Mouse (Mus musculus) bone marrow macrophage, adult 2 months (primary cell): ENCODE results near the gene Ppp1r9a. TPM values are rescaled to one million over a fixed set of nuclear protein-coding genes. Genes with fewer than 3 reads are reported as not detected.

ENCODE experiments used
- H3K27ac ChIP-seq: 2 replicates; pipeline ENCODE4 v1.5.1; 2012; ENCODE audit warnings: low read depth, low read length; ENCODE audit not compliant: insufficient read depth
- H3K4me1 ChIP-seq: 2 replicates; pipeline ENCODE4 v1.6.1; 2012; ENCODE audit warnings: low read length; ENCODE audit not compliant: control insufficient read depth, insufficient read depth
- H3K4me3 ChIP-seq: 2 replicates; pipeline ENCODE4 v1.5.1; 2012; ENCODE audit warnings: mild to moderate bottlenecking, low read length, moderate library complexity; ENCODE audit not compliant: insufficient read depth
- CTCF ChIP-seq: IDR thresholded peaks from 2 replicates; pipeline ENCODE4 v1.5.1; 2012; ENCODE audit warnings: low read depth, mild to moderate bottlenecking, low read length, moderate library complexity
- POLR2A ChIP-seq: IDR thresholded peaks from 2 replicates; pipeline ENCODE4 v1.6.1; 2012; ENCODE audit warnings: mild to moderate bottlenecking, low read depth, low read length, borderline replicate concordance
- polyA plus RNA-seq: library from polyadenylated mRNA; stranded (reverse); fragments of >200 nt; gene quantifications from 2 replicates; pipeline ENCODE4 v1.2.4, GENCODE M21; 2012; ENCODE audit not compliant: missing spikeins, insufficient read depth, insufficient read length

The Ppp1r9a gene
- polyA plus RNA-seq, 1 experiment: 2.0 TPM

- Histone ChIP-seq H3K4me3 (no peak overlapping the region), H3K4me1 (peaks cover 24% of the 10 kb centered on the region), H3K27ac (no peak overlapping the region)
- TF ChIP-seq CTCF (no peak), POLR2A (no peak)
Measured at GRCm38 (mm10) chr6:5017945-5018511, 115.3 kb downstream of the Ppp1r9a start.

- no peak overlapping the region for H3K27ac ChIP-seq
- H3K4me3 ChIP-seq: no peak overlapping the region
- peaks cover 24% of the 10 kb centered on the region for H3K4me1 ChIP-seq
- TF ChIP-seq POLR2A (no peak), CTCF (no peak)
Measured at GRCm38 (mm10) chr6:5019208-5019607, 116.5 kb downstream of the Ppp1r9a start.

DNA sequence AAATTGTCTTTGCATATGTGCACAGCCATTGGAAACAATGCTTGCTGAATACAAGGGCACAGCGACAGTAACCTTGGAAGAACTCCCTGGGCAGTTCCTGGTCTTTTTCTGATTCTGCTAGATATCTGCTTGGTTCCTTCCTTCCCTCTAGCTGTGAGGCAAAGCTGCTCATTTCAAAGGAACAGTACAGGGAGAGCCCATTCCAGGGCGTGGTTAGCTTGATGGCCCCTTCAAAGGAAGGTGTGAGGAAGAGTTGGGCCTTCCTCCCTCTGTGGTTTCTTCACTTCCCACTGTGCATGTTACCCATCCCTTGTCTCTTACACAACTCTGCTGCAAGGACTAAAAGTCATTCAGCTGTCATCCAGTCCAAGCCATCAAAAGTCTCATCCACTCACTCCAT is 117.3 kb downstream of the Ppp1r9a start:
- TF ChIP-seq CTCF: no peak

DNA sequence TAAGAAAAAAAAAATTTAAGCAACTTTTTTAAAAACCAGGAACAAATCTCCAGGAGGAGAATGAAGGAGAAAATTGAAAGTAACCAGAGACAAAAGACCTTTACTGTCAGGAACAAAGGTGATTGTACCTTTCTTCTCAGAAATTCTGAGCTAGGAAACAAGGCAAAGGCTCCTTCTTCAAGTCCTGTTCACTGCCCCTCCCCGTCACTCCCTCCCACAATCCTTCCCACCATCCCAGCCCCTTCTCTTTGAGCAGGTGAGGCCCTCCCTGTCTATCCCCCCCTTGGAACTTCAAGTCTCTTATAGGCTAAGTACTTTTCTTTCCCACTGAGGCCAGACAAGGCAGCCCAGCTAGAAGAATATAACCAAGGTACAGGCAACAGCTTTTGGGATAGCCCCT is 117.8 kb downstream of the Ppp1r9a start:
- Histone ChIP-seq H3K4me3 (no peak overlapping the region), H3K27ac (no peak overlapping the region)
- TF ChIP-seq CTCF (no peak), POLR2A (no peak)

More for the DNA sequence above, 117.3 kb downstream of the Ppp1r9a start:
- H3K27ac ChIP-seq: no peak overlapping the region
- H3K4me1 ChIP-seq: peaks cover 24% of the 10 kb centered on the region
- H3K4me3 ChIP-seq: no peak overlapping the region

DNA sequence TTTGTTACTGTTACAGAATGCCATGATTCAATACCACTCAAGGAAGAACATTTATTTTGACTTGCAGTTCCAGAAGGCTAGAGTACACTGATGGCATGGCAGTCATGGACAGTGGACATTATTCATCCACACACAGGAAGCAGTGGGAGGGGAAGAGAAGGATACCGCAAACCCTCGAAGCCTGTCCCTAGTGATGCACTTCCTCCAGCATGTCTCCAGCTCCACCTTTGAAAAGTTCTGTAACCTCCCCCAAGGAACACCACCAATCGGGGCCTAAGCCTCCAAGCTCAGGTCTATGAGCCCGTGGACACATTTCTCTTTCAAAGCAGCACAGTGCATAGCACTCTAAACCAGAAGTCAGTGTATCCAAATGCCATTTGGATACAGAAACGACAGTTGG is 120.0 kb downstream of the Ppp1r9a start:
- Histone ChIP-seq H3K27ac (no peak overlapping the region), H3K4me3 (no peak overlapping the region), H3K4me1 (peaks cover 24% of the 10 kb centered on the region)
- TF ChIP-seq CTCF: no peak
- no peak for TF ChIP-seq POLR2A

More for the DNA sequence above, 117.8 kb downstream of the Ppp1r9a start:
- peaks cover 24% of the 10 kb centered on the region for H3K4me1 ChIP-seq

DNA sequence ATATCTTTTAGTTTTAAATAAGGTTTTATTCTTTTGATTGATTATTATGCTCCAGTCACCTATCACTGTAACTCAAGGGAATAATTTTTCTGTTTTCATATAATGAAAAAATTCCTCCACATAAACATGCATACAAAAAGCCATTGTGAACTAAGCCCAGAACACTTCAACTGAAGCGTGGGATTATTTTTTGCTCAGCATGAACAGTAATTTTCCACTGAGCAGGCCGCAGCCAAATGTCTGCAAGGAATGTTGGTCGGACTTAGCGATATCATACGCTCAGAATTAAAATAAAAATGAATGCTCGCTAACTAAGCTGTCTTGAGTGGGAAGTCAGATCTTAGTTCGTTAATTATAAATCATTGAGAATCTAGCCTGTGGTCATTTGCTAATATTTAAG is 122.2 kb downstream of the Ppp1r9a start:
- H3K27ac ChIP-seq: no peak overlapping the region
- no peak for TF ChIP-seq CTCF
- TF ChIP-seq POLR2A: no peak
- H3K4me1 ChIP-seq: peaks cover 10% of the 10 kb centered on the region
- H3K4me3 ChIP-seq: no peak overlapping the region

DNA sequence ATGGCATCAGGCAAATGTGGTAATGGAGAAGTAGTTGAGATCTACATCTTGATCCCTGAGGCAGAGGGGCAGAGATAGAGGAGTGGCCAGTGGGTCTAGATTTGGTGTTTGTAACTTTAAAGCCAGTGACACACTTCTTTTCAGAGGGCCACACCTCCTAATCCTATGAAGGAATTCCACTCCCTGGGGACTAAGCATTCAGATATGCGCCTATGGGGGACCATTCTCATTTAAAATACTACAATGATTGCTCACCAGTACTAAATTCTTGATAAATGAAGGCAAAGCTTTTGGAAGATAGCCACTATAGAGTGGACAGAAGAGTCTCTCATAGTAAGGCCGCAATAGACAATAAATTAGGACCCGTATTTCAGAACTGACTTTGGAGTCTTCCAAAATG is 124.1 kb downstream of the Ppp1r9a start:
- H3K4me3 ChIP-seq: no peak overlapping the region
- peaks cover 6% of the 10 kb centered on the region for H3K4me1 ChIP-seq
- TF ChIP-seq CTCF: no peak
- no peak for TF ChIP-seq POLR2A
- H3K27ac ChIP-seq: no peak overlapping the region

DNA sequence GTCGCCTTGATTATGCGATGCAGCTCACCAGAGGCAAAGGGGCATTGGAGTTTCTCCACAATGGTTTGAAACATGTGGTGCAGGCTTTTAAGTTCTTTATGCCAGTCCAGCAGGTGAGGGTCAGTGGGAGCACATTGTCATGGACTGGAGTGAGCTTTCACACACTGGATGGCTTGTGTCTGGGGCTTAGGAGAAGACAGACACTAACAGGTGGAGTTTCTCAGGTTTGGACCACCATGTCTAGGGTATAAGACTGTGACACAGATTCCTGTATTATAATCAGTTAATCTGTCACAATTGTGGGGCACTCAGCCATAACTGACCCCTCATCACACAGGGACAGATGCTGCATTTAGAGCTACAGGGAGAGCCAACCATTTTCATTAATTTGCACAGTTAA is 124.5 kb downstream of the Ppp1r9a start:
- no peak for TF ChIP-seq CTCF
- TF ChIP-seq POLR2A: no peak
- H3K4me3 ChIP-seq: no peak overlapping the region
- peaks cover 5% of the 10 kb centered on the region for H3K4me1 ChIP-seq
- no peak overlapping the region for H3K27ac ChIP-seq

GRCm38 (mm10) chr6:5027801-5028200 is 125.1 kb downstream of the Ppp1r9a start:
- no peak overlapping the region for H3K4me3 ChIP-seq
- no peak overlapping the region for H3K27ac ChIP-seq
- TF ChIP-seq CTCF: no peak
- TF ChIP-seq POLR2A: no peak
- peaks cover 2% of the 10 kb centered on the region; the same call in 1 of the 2 replicates for H3K4me1 ChIP-seq

DNA sequence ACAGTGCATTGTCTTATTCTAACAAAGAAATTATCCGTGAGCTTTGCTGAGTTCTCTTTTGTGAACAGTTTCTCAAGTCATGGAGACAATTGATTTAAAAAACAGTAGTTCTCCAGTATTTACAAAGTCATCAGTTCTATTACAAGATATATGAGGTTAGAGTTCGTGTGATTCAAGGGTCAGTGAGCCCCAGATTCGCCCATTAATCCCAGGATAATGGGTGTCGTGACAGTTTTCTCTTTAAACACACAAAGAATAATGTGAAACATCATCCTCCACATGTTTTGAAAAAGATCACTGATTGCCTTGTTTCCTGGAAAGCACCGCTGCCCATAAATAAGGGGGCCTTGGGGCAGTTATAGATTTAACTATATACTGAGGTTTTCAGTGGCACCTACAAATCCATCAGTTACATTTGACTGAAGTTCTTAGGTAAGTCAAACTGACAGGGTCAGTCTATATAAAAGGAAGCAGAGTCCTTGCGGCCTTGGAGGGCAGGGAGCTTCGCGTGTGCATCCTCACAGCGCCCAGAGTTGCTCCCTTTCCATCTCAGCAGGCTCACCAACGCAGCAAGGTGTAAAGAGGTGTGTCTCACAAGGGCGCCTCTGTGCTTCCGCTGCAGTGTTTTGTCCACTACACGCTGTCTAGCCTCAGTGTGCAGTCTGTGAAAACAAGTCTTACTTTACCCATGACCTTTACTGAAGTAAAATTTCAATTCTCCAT is 126.6 kb downstream of the Ppp1r9a start:
- Histone ChIP-seq H3K27ac (no peak overlapping the region), H3K4me3 (no peak overlapping the region), H3K4me1 (no peaks in the 10 kb centered on the region)
- TF ChIP-seq POLR2A (no peak), CTCF (no peak)
